Mouse (Mus musculus) G1E (cell line): Measurements from ENCODE around the gene Srarp.

ENCODE experiments used
- CTCF ChIP-seq: IDR thresholded peaks from 2 replicates; pipeline ENCODE4 v1.5.1; 2012; ENCODE audit warnings: low read depth, low read length, inconsistent platforms, mixed read lengths
- TAL1 ChIP-seq: conservative IDR thresholded peaks from 2 replicates; pipeline ENCODE4 v1.6.1; 2012; ENCODE audit warnings: low read depth, low read length, inconsistent platforms, mixed read lengths

- no peak for TF ChIP-seq TAL1
- TF ChIP-seq CTCF, result no peak
Measured at GRCm38 (mm10) chr4:141459766-141460165, 23.9 kb upstream of the Srarp start.
